Mouse (Mus musculus) subcutaneous adipose tissue, adult 2 months (tissue): ENCODE measurements around the gene Hps3. TPM values are rescaled to one million over a fixed set of nuclear protein-coding genes. Genes with fewer than 3 reads are reported as not detected.

Experiments
- polyA plus RNA-seq: library from polyadenylated mRNA; depleted of rRNA; stranded (reverse); fragments of >200 nt; gene quantifications from 2 replicates; pipeline ENCODE4 v1.2.3, GENCODE M21; 2012; ENCODE audit warnings: low replicate concordance; rRNA removed

Gene Hps3
- 12.9 and 23.7 TPM in 2 replicates for polyA plus RNA-seq

GRCm38 (mm10) chr3:20034719-20035404, at the start of gene Hps3:
Hps3 (minus strand) TSS chr3:20035315.

DNA sequence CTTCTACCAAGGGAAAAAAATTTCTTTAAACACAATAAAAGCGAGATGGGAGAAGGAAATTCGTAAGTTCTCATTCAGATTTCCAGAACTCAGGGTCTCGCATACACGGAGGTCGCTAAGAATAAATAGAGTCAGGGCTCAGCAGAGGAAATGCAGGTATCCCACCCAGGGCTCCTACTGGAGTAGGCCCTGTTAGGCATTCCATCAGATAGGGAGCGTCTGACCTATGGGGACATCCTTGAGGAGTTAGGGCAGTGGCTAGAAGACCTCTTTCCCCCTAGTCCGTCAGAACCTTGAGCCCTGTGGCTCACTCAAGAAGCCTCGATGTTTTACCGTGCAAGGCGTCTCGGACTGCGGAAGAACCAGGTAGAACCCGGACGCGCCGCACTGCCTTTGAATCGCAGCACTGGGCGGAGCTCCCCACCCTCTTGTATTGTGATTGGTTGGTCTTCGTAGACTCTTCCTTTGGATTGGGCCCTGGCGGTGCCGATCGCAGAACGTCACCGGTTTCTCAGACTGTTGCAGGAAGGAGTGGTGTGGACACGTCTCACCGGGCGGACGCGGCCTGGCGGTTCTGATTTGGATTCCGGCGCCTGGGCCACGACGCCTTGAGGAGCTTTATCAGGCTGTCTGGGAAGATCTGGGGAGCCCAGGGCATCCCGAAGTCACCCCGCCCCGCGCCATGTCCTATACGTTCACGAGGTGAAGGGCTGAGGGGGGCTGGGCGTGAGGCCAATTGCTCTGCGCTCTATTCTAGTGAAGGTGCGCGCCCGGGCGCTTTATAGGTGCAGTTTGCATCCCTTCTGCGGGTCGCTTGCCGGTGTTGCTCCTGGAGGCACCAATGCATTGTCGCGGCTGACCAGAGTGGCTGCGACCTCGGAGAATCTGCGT, 22.4 kb upstream of the Hps3 start, which contains the start of gene Hltf:
Gene Hltf, plus strand, starts transcription at position 506 of the 891 bp plus-strand sequence.

DNA sequence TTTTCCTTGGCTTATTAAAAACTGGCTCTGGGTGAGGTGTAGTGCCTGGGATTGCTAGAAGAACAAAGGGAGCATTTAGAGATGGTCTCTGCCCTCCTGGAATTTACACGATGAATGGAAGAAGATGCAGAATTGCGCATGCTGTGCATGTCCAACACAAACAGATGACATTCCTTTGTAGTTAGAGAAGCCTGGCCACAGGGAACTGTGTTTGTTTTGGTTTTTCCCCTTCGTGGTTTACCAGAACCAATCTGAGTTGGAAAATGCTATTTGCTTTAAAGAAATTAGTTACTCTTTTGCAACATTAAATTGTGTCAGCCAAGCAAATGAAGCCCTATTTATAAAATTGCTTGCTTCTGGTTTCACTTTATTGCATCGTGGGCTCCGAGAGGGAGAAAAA, 78.2 kb downstream of the Hps3 start, which contains the start of gene Cp:
Gene Cp, plus strand, starts transcription at position 170 of the 400 bp plus-strand sequence.

Other genes with a start within 250 kb of the Hps3 start
- 28.4 and 33.8 TPM in 2 replicates for gene Cp, start 78.3 kb downstream of the Hps3 start, polyA plus RNA-seq
- 5.2 and 7.1 TPM in 2 replicates for gene Hltf, start 22.5 kb upstream of the Hps3 start, polyA plus RNA-seq
- gene Gyg, start 120.0 kb upstream of the Hps3 start, polyA plus RNA-seq, result 53.9 and 104 TPM in 2 replicates
- 0.67 and 3.0 TPM in 2 replicates for gene Cpa3, start 206.9 kb upstream of the Hps3 start, polyA plus RNA-seq
- gene Cpb1, start 240.4 kb upstream of the Hps3 start, polyA plus RNA-seq, result 0.21 TPM in 1 of 2 replicates, not detected in the other